Mouse (Mus musculus): Measurements from ENCODE around the gene Car6.

GRCm38 (mm10) chr4:150223830-150224229 lies 22.7 kb upstream of the Car6 start:
- TF ChIP-seq CTCF (IDR thresholded peaks at IDR 0.05; ENCODE audit: borderline replicate concordance, extremely low read depth, insufficient read depth, insufficient read length) = no peak
- no peak for TF ChIP-seq POLR2A (IDR thresholded peaks at IDR 0.05; ENCODE audit: borderline replicate concordance, extremely low read depth, insufficient read depth, insufficient read length, poor library complexity, severe bottlenecking)
